Mouse (Mus musculus): ENCODE measurements at regions not wholly inside any gene's neighbourhood (a gene's known extent, or its start where the extent isn't known, plus 50 kb on each side); places are given as distances from the start of the nearest gene placed in this dataset.

DNA sequence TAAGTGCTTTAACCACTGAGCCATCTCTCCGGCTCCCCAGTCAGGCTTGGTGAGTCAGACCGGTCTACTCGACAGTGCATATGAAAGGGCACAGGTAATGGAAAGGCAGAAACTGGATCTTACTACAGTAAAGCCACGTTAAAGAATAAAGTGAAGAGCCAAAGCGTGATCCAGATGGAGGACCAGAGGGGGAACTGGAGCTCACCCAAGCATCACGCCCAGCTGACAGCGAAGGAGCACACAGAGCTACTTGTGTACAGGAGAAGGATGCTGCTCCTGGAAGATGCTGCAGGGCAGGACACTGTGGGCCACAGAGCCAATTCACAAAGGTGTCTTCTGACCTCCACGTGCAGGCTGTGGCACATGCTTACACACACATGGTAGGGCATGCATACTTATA, 96.7 kb upstream of the Ppp1r26 start:
- peak in 1 of 2 experiments; percentile 23 for DNase-seq (ENCODE audit: low spot score in 2 of 2)

DNA sequence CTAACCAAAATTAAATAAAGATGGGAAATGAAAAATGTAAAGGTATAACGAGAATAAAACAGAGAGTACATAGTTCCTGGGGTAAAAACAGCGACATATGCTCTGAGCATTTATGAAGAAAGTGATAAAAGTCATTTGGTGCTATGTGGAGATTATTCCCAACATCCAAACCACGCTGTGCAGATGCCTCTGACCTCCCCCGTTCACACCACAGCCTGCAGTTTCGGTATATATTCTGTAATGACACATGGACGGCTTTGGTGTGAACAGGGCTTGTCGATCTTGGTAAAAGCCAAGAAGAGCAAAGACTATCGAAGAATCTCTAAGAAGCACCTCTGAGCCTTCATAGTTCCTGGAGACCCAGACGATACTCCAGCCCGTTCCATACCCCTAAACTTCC, 95.2 kb upstream of the Ppp1r26 start:
- DNase-seq (ENCODE audit: low spot score in 2 of 2), result peak in 1 of 2 experiments; percentile 2

DNA sequence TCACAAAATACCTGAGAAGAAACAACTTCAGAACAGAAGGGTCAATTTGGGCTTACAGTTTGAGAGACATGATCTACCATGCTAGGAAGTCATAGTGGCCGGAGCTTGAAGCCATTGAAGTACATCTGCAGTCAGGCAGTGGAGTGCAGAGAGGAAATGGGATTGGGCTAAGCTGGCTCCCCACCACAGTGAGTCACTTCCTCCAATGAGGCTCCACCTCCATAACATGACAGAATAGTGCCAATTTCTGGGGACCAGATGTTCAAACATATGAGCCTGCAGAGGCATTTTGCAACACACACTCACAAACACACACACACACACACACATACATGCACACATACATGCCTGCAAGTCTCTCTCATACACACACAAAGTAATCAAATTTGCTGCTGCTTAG, 93.7 kb upstream of the Ppp1r26 start:
- peak in 1 of 2 experiments; percentile 5 for DNase-seq (ENCODE audit: low spot score in 2 of 2)

DNA sequence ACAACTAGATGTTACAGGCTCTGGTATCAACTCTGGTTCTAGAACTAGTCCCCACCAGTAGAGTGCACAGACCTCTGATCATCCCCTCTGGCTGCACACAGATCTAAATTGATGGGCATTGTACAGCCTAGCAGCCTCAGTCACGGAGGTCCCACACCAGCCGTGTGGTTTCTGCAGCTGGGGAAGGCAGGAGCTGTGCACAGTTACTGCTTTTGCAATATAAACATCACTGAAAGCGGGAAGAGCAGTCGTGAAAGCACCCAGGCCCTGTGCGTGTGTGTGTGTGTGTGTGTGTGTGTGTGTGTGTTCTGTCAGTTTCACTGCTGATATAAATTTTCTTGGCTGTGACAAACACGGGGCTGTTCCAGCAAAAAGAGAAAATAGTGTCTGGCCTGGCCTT, 84.4 kb upstream of the Ppp1r26 start:
- peak in 1 of 2 experiments; percentile 28 for DNase-seq (ENCODE audit: low spot score in 2 of 2)

DNA sequence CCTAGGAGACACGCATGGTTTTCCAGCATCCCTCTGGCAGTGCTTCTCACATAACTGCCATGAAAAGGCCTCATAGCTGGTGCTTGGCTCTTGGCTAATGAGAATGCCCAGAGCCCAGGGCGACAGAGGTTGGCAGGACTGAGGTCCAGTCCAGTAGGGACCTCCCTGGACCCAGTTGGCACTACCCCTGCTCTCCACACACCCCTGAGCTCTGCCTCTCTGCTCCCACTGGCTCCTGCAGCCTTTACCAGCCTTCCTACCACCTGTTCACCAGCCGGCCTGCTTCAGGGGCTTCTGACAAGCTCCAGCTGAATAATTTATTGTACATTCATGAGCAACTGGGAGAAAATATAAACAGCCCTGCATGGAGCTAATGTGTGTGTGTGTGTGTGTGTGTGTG, 82.0 kb upstream of the Ppp1r26 start:
- peak in 1 of 2 experiments; percentile 24 for DNase-seq (ENCODE audit: low spot score in 2 of 2)

DNA sequence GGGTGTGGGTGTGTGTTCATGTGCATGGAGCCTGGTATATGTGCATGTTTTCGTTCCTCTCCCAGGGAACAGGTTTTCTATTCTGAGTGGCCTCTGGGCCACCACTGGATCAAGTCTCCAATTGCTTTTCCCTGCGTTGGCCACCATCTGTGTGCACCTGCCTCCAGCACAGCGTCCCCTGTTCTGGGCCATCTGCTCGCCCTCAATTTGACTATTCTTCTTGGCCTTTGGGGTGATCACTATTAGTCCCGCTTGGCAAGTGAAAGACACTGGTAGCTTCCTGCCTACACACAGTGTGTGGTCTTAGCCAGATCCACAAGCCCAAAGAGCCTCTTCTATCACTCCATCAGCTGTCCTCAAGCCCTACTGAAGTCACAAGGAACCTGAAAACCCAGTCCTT, 80.8 kb upstream of the Ppp1r26 start:
- DNase-seq (ENCODE audit: low spot score in 2 of 2), result peak in 1 of 2 experiments; percentile 15

DNA sequence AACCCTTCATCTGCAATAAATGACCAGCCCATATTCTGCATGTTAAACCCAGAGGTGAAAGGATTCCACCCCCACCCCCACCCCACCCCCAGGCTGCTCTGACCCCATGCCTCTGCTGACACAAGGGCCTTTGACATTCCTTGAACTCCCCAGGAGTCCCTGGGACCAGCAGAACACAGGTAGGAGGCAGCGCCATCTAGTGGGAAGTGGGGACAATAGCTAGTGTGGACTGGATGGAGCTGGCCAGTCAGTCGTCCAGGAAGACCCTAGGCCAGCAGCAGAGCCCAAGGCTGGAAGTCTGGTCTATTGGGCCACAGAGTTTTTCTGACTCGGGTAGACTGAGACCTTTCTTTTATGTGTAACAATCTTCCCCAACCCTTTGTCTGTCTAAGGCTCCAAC, 71.8 kb upstream of the Ppp1r26 start:
- DNase-seq (ENCODE audit: low spot score in 2 of 2), result peak; percentile 52 to 70

DNA sequence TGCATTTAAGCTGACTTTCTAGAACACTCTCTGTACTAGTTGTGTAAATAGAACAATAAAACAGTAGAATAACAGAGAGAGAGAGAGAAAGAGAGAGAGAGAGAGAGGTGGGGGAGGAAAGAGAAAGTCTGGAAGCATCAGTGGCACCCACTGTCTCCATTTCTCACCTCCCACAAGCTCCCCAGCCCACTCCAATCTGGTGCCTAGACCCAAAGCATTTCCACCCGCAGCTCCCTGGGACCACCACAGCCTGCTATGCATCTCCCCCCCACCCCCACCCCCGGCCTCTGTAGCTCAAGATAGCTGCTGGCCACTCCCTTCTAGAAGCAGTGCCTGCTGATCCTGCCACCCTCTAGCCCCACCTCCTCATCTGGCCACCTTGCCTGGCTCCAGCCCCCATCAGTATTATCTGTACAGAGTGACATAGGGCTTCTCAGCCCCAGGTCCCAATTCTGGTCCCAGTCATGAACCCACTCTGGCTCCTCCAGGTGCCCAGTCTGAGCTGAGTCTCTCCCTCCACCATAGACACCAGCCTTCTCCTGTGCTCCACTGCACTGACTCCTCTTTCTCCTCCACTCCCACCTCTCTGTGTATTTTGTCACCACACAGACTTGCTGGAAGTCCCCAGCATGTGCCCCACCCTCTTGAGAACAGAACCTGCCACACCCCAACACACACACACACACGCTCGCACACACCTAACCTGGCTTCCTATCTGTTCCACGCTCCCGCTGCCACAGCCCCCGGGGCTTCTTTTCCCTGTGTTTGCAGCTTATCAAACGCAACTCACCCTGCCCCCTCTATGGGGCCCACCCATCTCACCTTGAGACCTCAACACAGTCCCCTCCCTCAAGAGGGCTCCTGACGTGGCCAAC, 68.4 kb upstream of the Ppp1r26 start:
- peak in 1 of 2 experiments; percentile 54 for DNase-seq (ENCODE audit: low spot score in 2 of 2)

DNA sequence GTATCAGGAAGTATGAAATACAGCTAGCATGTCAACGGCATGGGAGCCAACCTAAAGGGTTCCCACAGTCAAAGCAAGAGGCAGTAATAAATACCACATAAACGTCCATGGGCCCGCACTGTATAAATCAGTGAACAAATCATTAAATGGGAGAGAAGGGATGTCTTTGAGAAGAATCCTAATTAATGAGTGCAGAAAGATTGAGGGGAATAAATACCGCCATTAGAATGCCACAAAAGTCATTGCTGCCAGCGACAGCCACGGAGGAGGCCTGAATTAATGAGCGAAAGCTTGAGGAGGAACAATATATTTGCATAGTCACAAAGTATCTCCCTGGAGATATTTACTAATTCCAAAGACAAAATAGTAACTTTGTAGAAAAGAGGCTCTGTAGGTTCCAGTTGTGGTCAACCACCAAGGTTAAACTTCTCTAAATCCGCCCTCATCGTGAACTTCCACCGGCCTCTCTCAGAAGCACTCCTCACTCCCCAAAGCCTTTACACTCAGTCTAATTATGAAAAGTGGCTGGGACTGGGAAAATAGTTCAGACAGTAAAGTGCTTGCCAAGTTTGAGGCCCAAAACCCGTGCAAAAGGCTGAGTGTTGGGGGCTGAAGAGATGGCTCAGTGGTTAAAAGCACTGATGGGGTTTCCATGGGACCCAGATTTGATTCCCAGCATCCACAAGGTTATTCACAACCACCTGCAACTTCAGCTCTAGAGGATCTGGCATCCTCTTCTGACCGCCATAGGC, 64.4 kb upstream of the Ppp1r26 start:
- DNase-seq (ENCODE audit: low spot score in 2 of 2), result no peak

DNA sequence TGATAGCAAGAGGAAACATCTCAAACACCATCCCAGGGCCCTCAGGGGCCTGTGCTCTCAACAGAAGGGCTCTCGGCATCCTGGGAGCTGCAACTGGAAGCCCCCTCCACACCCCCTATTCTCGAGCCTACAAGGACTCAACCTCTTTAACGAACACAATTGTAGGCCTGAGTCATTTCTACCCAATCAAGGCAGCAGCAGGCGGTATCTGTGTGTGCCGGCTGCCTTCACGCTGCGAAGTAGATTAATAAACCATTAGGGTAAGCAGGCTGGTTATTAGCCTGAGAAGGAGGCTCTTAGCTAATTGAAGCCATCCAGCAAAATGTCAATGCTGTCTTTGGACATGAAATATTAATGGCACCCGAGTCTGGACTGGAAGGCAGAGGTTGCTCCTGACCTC, 61.7 kb upstream of the Ppp1r26 start:
- no peak for DNase-seq (ENCODE audit: low spot score in 2 of 2)

DNA sequence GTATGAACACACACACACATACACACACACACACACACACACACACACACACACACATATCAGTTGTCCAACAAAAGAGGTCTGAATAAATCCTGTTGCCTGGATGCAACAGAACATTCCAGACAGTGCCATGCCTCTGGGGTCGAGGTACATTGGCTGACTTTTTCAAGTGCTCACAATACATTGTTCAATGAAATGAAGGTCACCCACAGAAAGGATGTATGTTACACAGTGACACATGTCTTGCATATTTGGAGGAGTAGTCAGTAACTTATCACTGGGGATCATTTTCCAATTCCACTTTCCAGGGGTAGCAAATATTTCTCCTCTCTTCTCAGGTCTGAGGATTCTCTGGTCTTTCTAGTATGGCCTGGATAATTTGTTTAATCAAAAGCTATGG, 59.8 kb upstream of the Ppp1r26 start:
- DNase-seq (ENCODE audit: low spot score in 2 of 2), result no peak

DNA sequence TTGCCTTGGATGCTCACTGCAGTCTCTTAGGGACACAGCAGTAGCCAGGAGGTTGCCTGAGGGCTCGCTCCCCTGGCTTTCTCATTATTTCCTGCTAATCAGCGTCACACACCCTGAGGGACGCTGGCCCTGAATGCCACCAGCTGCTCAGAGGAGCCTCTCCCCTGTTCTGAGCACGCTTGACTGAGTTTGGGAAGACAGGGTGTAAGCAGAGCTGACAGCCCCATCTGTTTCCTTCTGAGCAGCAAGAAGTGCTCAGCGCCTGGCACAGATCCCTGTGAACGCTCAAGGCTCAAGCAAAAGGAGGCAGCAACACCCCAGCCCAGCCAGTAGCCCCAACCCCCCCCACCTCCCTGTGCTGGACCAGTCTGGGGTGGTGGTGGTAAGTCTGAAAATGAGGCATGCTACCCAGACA, 59.2 kb upstream of the Ppp1r26 start:
- DNase-seq (ENCODE audit: low spot score in 2 of 2), result peak; percentile 86 to 92

DNA sequence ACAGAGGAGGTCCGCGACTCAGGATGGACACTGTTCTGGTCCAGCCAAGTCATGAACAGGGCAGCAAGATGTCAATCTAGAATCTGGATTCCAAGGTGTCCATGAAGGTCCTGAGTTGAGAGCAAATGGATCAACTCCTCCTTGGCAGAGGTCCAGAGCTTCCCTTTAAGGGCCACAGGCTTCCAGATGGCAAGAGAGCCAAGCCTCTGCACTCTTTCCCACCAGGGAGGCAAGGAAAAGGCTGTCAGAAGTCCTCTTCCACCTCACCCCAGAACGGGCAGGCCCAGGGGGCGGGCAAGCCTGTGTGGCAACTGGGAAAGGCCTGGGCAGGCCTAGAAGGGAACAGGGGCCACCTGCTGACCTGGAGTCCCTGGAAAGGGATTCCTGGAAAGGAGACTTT, 58.7 kb upstream of the Ppp1r26 start:
- DNase-seq (ENCODE audit: low spot score in 2 of 2), result no peak

DNA sequence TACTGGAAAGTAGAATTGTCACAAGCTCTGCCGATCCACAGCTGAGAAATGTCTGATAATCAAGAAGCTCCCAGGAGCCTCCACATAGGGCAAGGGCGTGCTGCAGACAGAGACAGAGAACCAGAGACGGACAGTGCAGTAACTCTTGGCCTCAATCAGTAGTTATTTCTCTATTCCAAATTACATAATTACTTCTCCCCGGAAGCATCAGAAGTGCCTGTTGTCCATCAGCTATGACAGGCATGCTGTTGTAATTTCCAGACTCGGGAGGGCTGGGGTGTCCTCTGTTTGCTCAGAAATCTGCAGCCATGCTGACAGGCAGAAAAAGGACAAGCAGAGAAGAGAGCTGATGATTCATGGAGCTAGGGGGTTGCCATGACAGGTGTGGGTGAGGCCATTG, 56.9 kb upstream of the Ppp1r26 start:
- no peak for DNase-seq (ENCODE audit: low spot score in 2 of 2)

DNA sequence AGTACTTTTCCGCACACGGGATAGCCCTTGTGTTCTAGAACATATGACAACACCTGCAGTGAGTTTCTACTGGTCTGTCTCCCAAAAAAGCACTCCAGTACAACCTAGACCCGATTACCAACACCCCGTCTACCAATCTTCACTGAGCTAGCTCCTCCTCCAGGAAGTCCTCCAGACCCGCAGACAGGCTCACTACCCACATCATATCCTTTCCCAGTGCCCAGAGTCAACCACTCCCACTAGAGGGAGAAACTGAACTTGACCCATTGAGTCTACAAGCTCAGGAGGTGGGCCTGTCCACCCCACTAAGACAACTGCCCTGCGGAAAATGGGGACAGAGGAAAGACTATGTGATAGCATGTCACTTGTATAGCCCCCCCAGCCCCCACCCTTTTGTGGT, 51.2 kb upstream of the Ppp1r26 start:
- DNase-seq (ENCODE audit: low spot score in 2 of 2), result no peak
